Mouse (Mus musculus): Measurements from ENCODE around the gene Ctrb1.

DNA sequence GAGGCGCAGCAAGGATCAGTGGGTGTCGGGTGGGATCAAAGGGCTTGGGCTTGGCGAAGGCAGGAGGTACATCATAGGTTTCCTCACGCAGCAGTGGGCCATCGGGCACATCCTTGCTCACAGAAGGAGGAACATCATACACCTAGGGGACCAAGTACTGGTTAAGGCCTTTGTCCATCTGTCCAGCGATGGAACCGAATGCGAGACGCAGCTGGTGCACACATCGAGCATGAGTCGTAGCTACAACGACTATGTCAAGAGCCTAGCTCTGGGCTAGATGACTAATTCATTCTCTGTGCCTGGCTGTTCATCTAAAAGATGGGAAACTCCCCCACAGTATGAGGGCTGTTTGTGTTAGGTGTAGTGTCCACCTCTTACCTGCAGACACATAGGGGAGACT, 23.5 kb upstream of the Ctrb1 start:
- TF ChIP-seq CTCF (conservative IDR thresholded peaks at IDR 0.05; ENCODE audit: low read length) (no peak), NANOG (IDR thresholded peaks at IDR 0.05; ENCODE audit: borderline replicate concordance, low read length) (no peak), POU5F1 (IDR thresholded peaks at IDR 0.05; ENCODE audit: borderline replicate concordance, low read length) (no peak)

Measured in E14TG2a.4 (cell line).